Mouse (Mus musculus) midbrain, postnatal 0 days (tissue): ENCODE data around the gene Hnrnpdl. TPM values are rescaled to one million over a fixed set of nuclear protein-coding genes. Genes with fewer than 3 reads are reported as not detected.
A peak's percentile ranks its signal among the peaks of the same experiment; 100 is the strongest.

Experiments
- ATAC-seq: fragments of 200-750 bp; cut with Nextera tagmentation; 2 replicates; pipeline ENCODE4 v1.8.0; 2017; ENCODE audit warnings: moderate number of reproducible peaks, mild to moderate bottlenecking, moderate TSS enrichment, moderate library complexity; ENCODE audit not compliant: low FRiP score
- DNase-seq: peaks from one replicate; pipeline ENCODE4 v3.0.0-alpha.2; 2015; ENCODE audit warnings: low spot score
- H3K27ac ChIP-seq: fragments of 300-500 bp; sonication (generic); 2 replicates; pipeline ENCODE4 v1.5.1; 2014; ENCODE audit warnings: low read depth, mild to moderate bottlenecking, low read length, mixed read lengths
- H3K27me3 ChIP-seq: fragments of 300-500 bp; sonication (generic); 2 replicates; pipeline ENCODE4 v1.6.1; 2014; ENCODE audit warnings: low read length, control low read depth, mixed read lengths; ENCODE audit not compliant: insufficient read depth
- H3K36me3 ChIP-seq: fragments of 300-500 bp; sonication (generic); 2 replicates; pipeline ENCODE4 v1.6.1; 2014; ENCODE audit warnings: low read length, control low read depth, mixed read lengths; ENCODE audit not compliant: insufficient read depth
- H3K4me1 ChIP-seq: fragments of 300-500 bp; sonication (generic); 2 replicates; pipeline ENCODE4 v1.6.1; 2014; ENCODE audit warnings: mild to moderate bottlenecking, control low read depth, antibody characterized with exemption, low read length, mixed read lengths; ENCODE audit not compliant: insufficient read depth
- H3K4me2 ChIP-seq: fragments of 300-500 bp; sonication (generic); 2 replicates; pipeline ENCODE4 v1.6.1; 2014; ENCODE audit warnings: low read depth, mild to moderate bottlenecking, low read length, mixed read lengths; ENCODE audit not compliant: poor library complexity, severe bottlenecking
- H3K4me3 ChIP-seq: fragments of 300-500 bp; sonication (generic); 2 replicates; pipeline ENCODE4 v1.5.1; 2014; ENCODE audit warnings: low read depth, mild to moderate bottlenecking, low read length, moderate library complexity
- H3K9ac ChIP-seq: fragments of 300-500 bp; sonication (generic); replicated peaks from 2 replicates; pipeline ENCODE4 v1.6.1; 2014; ENCODE audit warnings: mild to moderate bottlenecking, low read length, moderate library complexity, mixed read lengths; ENCODE audit not compliant: poor library complexity, severe bottlenecking
- H3K9me3 ChIP-seq: fragments of 300-500 bp; sonication (generic); 2 replicates; pipeline ENCODE4 v1.6.1; 2016; ENCODE audit warnings: low read length, control low read depth
- CTCF ChIP-seq: IDR thresholded peaks from 2 replicates; pipeline ENCODE4 v1.5.1; 2016; ENCODE audit warnings: antibody characterized with exemption, mild to moderate bottlenecking
- WGBS: fragments of 180-500 bp; shearing (Covaris S2); extraction: QIAGEN DNeasy Blood & Tissue Kit; methylation state at CpG from one replicate; pipeline ENCODE4 v1.1.7; 2014; 5-methylcytosine and 5-hydroxymethylcytosine counted together
- polyA plus RNA-seq: library from polyadenylated mRNA; unstranded; fragments of >200 nt; fragmentation: Nextera tagmentation; extraction: Ambion mirVana; gene quantifications from 2 replicates; pipeline ENCODE4 v1.2.1, GENCODE M21; 2015
- total RNA-seq: library from RNA; depleted of rRNA; stranded (reverse); fragments of >200 nt; gene quantifications from 2 replicates; pipeline ENCODE4 v1.2.3, GENCODE M21; 2014

Gene Hnrnpdl
- total and polyA plus RNA-seq, 2 experiments from 2014 or later, result 145 to 214 TPM

- DNase-seq (peak; percentile 94), ATAC-seq (peak; percentile 83)
- H3K27me3 ChIP-seq, result no peaks in the 10 kb centered on the region
- WGBS, result under 1% methylated on average over 80 of the region's 113 CpGs
- TF ChIP-seq CTCF, result peak; percentile 93
- H3K27ac ChIP-seq, result peak overlapping the region; percentile 100
- no peaks in the 10 kb centered on the region for H3K9me3 ChIP-seq
- H3K4me3 ChIP-seq, result peak overlapping the region; percentile 62
- peak overlapping the region; percentile 91 for H3K9ac ChIP-seq
- peak overlapping the region; percentile 81 for H3K4me2 ChIP-seq
- peaks cover 2% of the 10 kb centered on the region for H3K36me3 ChIP-seq
- H3K4me1 ChIP-seq, result peaks cover 8% of the 10 kb centered on the region; the same call in 1 of the 2 replicates
Measured at GRCm38 (mm10) chr5:100038714-100039601, 506 bp downstream of the Hnrnpdl start.

- peak overlapping the region; percentile 81 for H3K4me2 ChIP-seq
- no peak for TF ChIP-seq CTCF
- ATAC-seq (peak; percentile 26), DNase-seq (peak; percentile 85)
- WGBS, result under 1% methylated on average over 29 of the region's 45 CpGs
- H3K4me3 ChIP-seq, result peak overlapping the region; percentile 62
- peaks cover 8% of the 10 kb centered on the region; the same call in 1 of the 2 replicates for H3K4me1 ChIP-seq
- peaks cover 4% of the 10 kb centered on the region for H3K36me3 ChIP-seq
- no peaks in the 10 kb centered on the region for H3K27me3 ChIP-seq
- H3K9ac ChIP-seq, result peak overlapping the region; percentile 88
- no peaks in the 10 kb centered on the region for H3K9me3 ChIP-seq
- peak overlapping the region; percentile 100 for H3K27ac ChIP-seq
Measured at GRCm38 (mm10) chr5:100037965-100038713, 1.3 kb downstream of the Hnrnpdl start.

GRCm38 (mm10) chr5:100036681-100037080 lies 2.8 kb downstream of the Hnrnpdl start:
- Histone ChIP-seq H3K9me3 (no peaks in the 10 kb centered on the region), H3K4me1 (0 out of 2 replicates have a peak, but pooled peaks cover 4% of the 10 kb centered on the region), H3K27me3 (no peaks in the 10 kb centered on the region), H3K27ac (no peak overlapping the region), H3K36me3 (peaks cover 9% of the 10 kb centered on the region), H3K4me2 (peak overlapping the region; percentile 81), H3K9ac (0 out of 2 replicates have a peak overlapping the region, but pooled peaks have one; percentile 9), H3K4me3 (peak overlapping the region; percentile 62)
- WGBS, result 15% methylated on average over 7 of the region's 7 CpGs
- TF ChIP-seq CTCF, result no peak
- no peak for DNase-seq
- no peak for ATAC-seq

- no peaks in the 10 kb centered on the region for H3K9me3 ChIP-seq
- H3K9ac ChIP-seq, result no peak overlapping the region
- H3K27ac ChIP-seq, result no peak overlapping the region
- H3K4me2 ChIP-seq, result peak overlapping the region; percentile 81
- 0 out of 2 replicates have a peak, but pooled peaks cover 4% of the 10 kb centered on the region for H3K4me1 ChIP-seq
- TF ChIP-seq CTCF, result peak; percentile 24
- no peaks in the 10 kb centered on the region for H3K27me3 ChIP-seq
- no peak for ATAC-seq
- H3K4me3 ChIP-seq, result peak overlapping the region; percentile 62; the same call in 1 of the 2 replicates
- no peak for DNase-seq
- peaks cover 9% of the 10 kb centered on the region for H3K36me3 ChIP-seq
- 47% methylated on average over 7 of the region's 7 CpGs for WGBS
Measured at GRCm38 (mm10) chr5:100035950-100036349, 3.5 kb downstream of the Hnrnpdl start.

- no peak overlapping the region for H3K4me2 ChIP-seq
- WGBS, result 71% methylated on average over 3 of the region's 3 CpGs
- H3K36me3 ChIP-seq, result peaks cover 9% of the 10 kb centered on the region
Measured at GRCm38 (mm10) chr5:100032646-100033045, 6.8 kb downstream of the Hnrnpdl start.

More at GRCm38 (mm10) chr5:100032646-100033045, 6.8 kb downstream of the Hnrnpdl start:
- Histone ChIP-seq H3K27me3 (no peaks in the 10 kb centered on the region), H3K9ac (no peak overlapping the region), H3K4me1 (0 out of 2 replicates have a peak, but pooled peaks cover 4% of the 10 kb centered on the region), H3K4me3 (no peak overlapping the region), H3K27ac (no peak overlapping the region), H3K9me3 (no peaks in the 10 kb centered on the region)
- no peak for DNase-seq
- no peak; the same call in 1 of the 2 replicates for ATAC-seq
- no peak for TF ChIP-seq CTCF
